Mouse (Mus musculus) lung, adult 2 months (tissue): ENCODE measurements around the gene Msh4.

ENCODE experiments used
- CTCF ChIP-seq: fragments of 200-500 bp; IDR thresholded peaks from 2 replicates; pipeline ENCODE4 v1.5.1; 2011; ENCODE audit warnings: mild to moderate bottlenecking, low read length, control low read depth; ENCODE audit not compliant: insufficient read depth
- POLR2A ChIP-seq: fragments of 200-500 bp; IDR thresholded peaks from 2 replicates; pipeline ENCODE4 v1.6.1; 2011; ENCODE audit warnings: low read depth, mild to moderate bottlenecking, control low read depth, low read length, borderline replicate concordance; ENCODE audit errors: extremely low read depth

DNA sequence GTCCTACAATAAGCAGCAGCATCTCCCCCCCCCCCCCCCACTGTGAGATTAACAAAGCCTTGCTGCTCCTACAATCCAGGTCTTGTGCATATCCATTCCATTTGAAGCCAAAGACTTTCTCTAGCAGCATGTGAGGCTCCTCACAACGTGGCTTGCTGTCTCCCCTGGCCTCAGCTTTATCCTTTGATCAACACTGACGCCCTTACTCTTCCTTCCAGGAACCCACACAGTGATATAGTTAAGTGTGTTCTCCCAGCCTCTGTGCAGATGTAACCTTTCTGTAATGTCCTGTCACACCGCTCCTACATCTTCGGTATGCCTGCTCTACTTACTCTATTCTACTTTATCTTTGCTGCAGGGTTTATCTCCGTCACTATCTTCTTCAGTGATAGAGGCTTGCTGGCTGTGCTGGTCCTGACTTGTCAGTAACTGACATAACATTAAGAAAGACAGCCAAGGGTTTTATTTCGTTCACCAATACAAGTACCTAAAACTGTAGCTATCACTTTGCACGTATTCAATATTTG, 58.7 kb downstream of the Msh4 start:
- TF ChIP-seq CTCF (no peak), POLR2A (no peak)
